Mouse (Mus musculus) liver, embryonic 11.5 days (tissue): ENCODE results near the gene Gm43064. TPM values are rescaled to one million over a fixed set of nuclear protein-coding genes. Genes with fewer than 3 reads are reported as not detected.
A peak's percentile ranks its signal among the peaks of the same experiment; 100 is the strongest.

Experiments used
- ATAC-seq: fragments of 200-750 bp; cut with Nextera tagmentation; replicated peaks from 2 replicates; pipeline ENCODE4 v1.8.0; 2017; ENCODE audit warnings: moderate number of reproducible peaks, mild to moderate bottlenecking, moderate TSS enrichment, moderate library complexity; ENCODE audit not compliant: low FRiP score
- DNase-seq: peaks from one replicate; pipeline ENCODE4 v3.0.0-alpha.2; 2017; ENCODE audit warnings: low spot score
- H3K27ac ChIP-seq: fragments of 300-500 bp; sonication (generic); 2 replicates; pipeline ENCODE4 v1.5.1; 2014; ENCODE audit warnings: mild to moderate bottlenecking, low read depth, low read length, control low read depth
- H3K27me3 ChIP-seq: fragments of 300-500 bp; sonication (generic); replicated peaks from 2 replicates; pipeline ENCODE4 v1.6.1; 2014; ENCODE audit warnings: low read length, mixed read lengths; ENCODE audit not compliant: control insufficient read depth, insufficient read depth
- H3K36me3 ChIP-seq: fragments of 300-500 bp; sonication (generic); 2 replicates; pipeline ENCODE4 v1.6.1; 2014; ENCODE audit warnings: mild to moderate bottlenecking, low read length, moderate library complexity, mixed read lengths; ENCODE audit not compliant: control insufficient read depth, insufficient read depth
- H3K4me1 ChIP-seq: fragments of 300-500 bp; sonication (generic); replicated peaks from 2 replicates; pipeline ENCODE4 v1.6.1; 2014; ENCODE audit warnings: low read length, mixed read lengths; ENCODE audit not compliant: control insufficient read depth, insufficient read depth
- H3K4me2 ChIP-seq: fragments of 300-500 bp; sonication (generic); 2 replicates; pipeline ENCODE4 v1.6.1; 2014; ENCODE audit warnings: mild to moderate bottlenecking, control low read depth, moderate library complexity
- H3K4me3 ChIP-seq: fragments of 300-500 bp; sonication (generic); 2 replicates; pipeline ENCODE4 v1.5.1; 2014; ENCODE audit warnings: low read depth, low read length, control low read depth
- H3K9ac ChIP-seq: fragments of 300-500 bp; sonication (generic); 2 replicates; pipeline ENCODE4 v1.6.1; 2014; ENCODE audit warnings: low read depth, low read length, control low read depth
- H3K9me3 ChIP-seq: fragments of 300-500 bp; sonication (generic); 2 replicates; pipeline ENCODE4 v1.6.1; 2016; ENCODE audit warnings: low read length, inconsistent platforms, mixed read lengths; ENCODE audit not compliant: control insufficient read depth
- WGBS: fragments of 180-500 bp; shearing (Covaris S2); extraction: QIAGEN DNeasy Blood & Tissue Kit; methylation state at CpG from one replicate; pipeline ENCODE4 v1.1.7; 2014; 5-methylcytosine and 5-hydroxymethylcytosine counted together
- polyA plus RNA-seq: library from polyadenylated mRNA; unstranded; fragments of >200 nt; fragmentation: Nextera tagmentation; extraction: Ambion mirVana; gene quantifications from 2 replicates; pipeline ENCODE4 v1.2.1, GENCODE M21; 2014

The Gm43064 gene
- polyA plus RNA-seq, 1 experiment from 2014 or later: 0.75 TPM

- no peaks in the 10 kb centered on the region for H3K27me3 ChIP-seq
- H3K4me2 ChIP-seq: no peak overlapping the region
- peaks cover 17% of the 10 kb centered on the region for H3K4me1 ChIP-seq
- no peak for ATAC-seq
- peaks cover 13% of the 10 kb centered on the region for H3K36me3 ChIP-seq
- H3K4me3 ChIP-seq: no peak overlapping the region
- H3K27ac ChIP-seq: no peak overlapping the region
- 70% methylated on average over 7 of the region's 7 CpGs for WGBS
- no peak overlapping the region for H3K9ac ChIP-seq
- DNase-seq: no peak
- H3K9me3 ChIP-seq: no peaks in the 10 kb centered on the region
Observed at GRCm38 (mm10) chr3:103779183-103779582, 30.2 kb upstream of the Gm43064 start.

DNA sequence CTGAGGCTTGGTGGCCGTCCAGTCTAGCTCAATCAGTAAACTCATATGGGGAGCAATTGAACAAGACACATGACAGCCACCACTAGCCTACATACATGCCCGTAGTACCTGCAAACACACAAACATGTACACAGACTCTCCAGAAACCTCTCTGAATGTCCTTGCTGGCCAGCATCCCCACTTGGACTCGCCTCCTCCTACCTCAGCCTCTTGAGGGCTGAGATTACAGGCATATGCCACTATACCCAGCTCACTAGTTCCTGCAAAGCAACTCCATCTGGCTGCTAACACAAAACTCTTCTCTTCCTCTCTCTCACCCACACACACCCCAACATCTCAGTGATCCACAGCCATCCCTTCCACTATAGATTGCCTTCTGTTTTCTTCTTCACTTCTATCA is 29.1 kb upstream of the Gm43064 start:
- H3K4me3 ChIP-seq: no peak overlapping the region
- H3K27ac ChIP-seq: no peak overlapping the region
- no peak overlapping the region for H3K4me2 ChIP-seq
- no peak for DNase-seq
- H3K9me3 ChIP-seq: no peaks in the 10 kb centered on the region
- no peak for ATAC-seq
- no peaks in the 10 kb centered on the region for H3K27me3 ChIP-seq
- WGBS: 85% methylated on average over 3 of the region's 3 CpGs
- peaks cover 13% of the 10 kb centered on the region for H3K36me3 ChIP-seq
- H3K9ac ChIP-seq: no peak overlapping the region
- H3K4me1 ChIP-seq: peaks cover 17% of the 10 kb centered on the region

DNA sequence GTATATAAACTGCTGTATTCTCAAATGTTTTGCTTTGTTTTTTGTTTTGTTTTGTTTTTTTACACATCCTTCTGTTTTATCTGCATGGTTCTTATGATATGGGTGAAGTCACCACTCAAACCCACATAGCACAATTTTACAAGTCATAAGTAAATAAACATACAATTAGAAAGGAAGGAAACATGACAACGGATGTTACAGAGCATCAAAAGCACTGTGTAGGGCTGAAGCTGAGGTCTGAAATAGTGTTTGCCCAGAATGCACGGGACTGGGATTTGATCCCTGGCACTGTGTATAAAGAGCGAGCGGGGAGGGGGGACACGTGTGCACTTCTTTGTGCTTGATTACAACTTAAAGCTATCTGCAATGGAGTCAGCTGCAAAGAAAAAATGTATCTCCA is 28.6 kb upstream of the Gm43064 start:
- WGBS: 81% methylated on average over 5 of the region's 5 CpGs
- no peaks in the 10 kb centered on the region for H3K9me3 ChIP-seq
- H3K27me3 ChIP-seq: no peaks in the 10 kb centered on the region
- peaks cover 11% of the 10 kb centered on the region for H3K36me3 ChIP-seq
- no peak overlapping the region for H3K9ac ChIP-seq
- DNase-seq (no peak), ATAC-seq (no peak)
- peaks cover 17% of the 10 kb centered on the region for H3K4me1 ChIP-seq
- H3K4me3 ChIP-seq: no peak overlapping the region
- H3K4me2 ChIP-seq: no peak overlapping the region
- H3K27ac ChIP-seq: no peak overlapping the region

DNA sequence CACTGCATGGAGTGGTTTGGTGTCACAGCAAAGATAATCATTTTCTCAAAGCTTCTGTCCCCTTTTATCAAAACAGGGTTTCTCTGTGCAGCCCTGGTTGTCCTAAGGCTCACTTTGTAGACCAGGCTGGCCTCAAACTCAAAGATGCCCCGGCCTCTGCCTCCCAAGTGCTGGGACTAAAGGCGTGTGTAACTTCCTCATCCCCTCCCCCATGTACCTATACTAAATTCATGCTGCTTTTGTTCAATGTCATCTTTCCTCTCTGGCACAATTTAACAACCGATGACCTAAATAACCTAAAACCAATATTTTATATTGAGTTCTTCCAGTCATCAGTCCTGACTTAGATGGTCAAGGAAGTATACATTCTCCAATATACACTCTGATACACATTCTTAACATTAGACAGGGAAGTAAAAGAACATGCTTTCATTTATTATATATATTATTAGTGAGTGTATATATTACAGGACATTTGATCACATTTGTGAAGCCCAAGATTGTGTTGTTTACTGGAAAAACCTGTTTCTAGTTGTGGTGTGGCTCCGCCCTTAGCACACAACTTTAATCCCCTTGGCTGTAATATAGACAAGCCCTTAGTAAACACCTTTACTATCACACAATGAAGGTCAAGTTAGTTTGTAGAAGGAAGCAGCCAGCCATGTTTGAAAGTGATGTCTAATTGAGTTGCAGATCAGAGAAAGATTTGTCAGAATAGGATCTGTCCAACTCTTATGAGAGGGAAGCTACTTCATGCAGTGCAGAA is 26.3 kb upstream of the Gm43064 start:
- H3K27me3 ChIP-seq: no peaks in the 10 kb centered on the region
- no peaks in the 10 kb centered on the region for H3K36me3 ChIP-seq
- WGBS: 60% methylated on average over 4 of the region's 4 CpGs
- no peak overlapping the region for H3K27ac ChIP-seq
- H3K4me2 ChIP-seq: no peak overlapping the region
- H3K9ac ChIP-seq: no peak overlapping the region
- DNase-seq (no peak), ATAC-seq (no peak)
- no peaks in the 10 kb centered on the region for H3K9me3 ChIP-seq
- H3K4me1 ChIP-seq: peaks cover 29% of the 10 kb centered on the region
- H3K4me3 ChIP-seq: no peak overlapping the region

GRCm38 (mm10) chr3:103787225-103787624 is 22.1 kb upstream of the Gm43064 start:
- Histone ChIP-seq H3K27me3 (no peaks in the 10 kb centered on the region), H3K9me3 (no peaks in the 10 kb centered on the region), H3K4me3 (no peak overlapping the region), H3K36me3 (no peaks in the 10 kb centered on the region), H3K9ac (no peak overlapping the region), H3K4me2 (no peak overlapping the region; the same call in 1 of the 2 replicates), H3K27ac (no peak overlapping the region), H3K4me1 (peaks cover 36% of the 10 kb centered on the region)
- WGBS: 54% methylated on average over 7 of the region's 7 CpGs
- ATAC-seq: no peak
- DNase-seq: no peak

DNA sequence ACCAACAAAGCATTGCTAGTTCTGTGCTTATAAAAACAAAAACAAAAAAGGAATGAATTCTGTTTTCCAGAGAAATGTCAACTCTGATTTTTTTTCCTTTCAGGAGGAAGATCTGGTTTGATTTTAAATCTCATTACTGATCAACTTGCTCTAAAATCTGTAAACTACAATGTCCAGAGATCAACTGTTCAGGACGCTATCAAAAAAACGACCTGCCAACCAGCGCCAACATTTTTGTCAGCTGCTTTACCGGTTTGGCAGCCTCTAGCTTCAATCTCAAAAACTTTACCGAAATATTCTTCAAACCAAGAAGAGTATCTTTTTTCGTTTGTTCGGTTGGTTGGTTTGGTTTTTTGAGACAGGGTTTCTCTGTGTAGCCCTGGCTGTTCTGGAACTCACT is 20.3 kb upstream of the Gm43064 start:
- Histone ChIP-seq H3K9ac (no peak overlapping the region), H3K4me3 (peak overlapping the region; percentile 68), H3K9me3 (no peaks in the 10 kb centered on the region), H3K4me2 (peak overlapping the region; percentile 88), H3K4me1 (peaks cover 24% of the 10 kb centered on the region), H3K36me3 (no peaks in the 10 kb centered on the region), H3K27me3 (no peaks in the 10 kb centered on the region), H3K27ac (no peak overlapping the region)
- DNase-seq: no peak
- 76% methylated on average over 7 of the region's 7 CpGs for WGBS
- ATAC-seq: no peak

GRCm38 (mm10) chr3:103789891-103790345 is 19.5 kb upstream of the Gm43064 start:
- Histone ChIP-seq H3K4me3 (peak overlapping the region; percentile 68), H3K27me3 (no peaks in the 10 kb centered on the region), H3K4me2 (peak overlapping the region; percentile 88), H3K9me3 (no peaks in the 10 kb centered on the region), H3K9ac (peak overlapping the region; percentile 75), H3K36me3 (no peaks in the 10 kb centered on the region), H3K27ac (peak overlapping the region; percentile 92), H3K4me1 (peaks cover 23% of the 10 kb centered on the region)
- ATAC-seq (peak; percentile 30; the same call in 1 of the 2 replicates), DNase-seq (peak; percentile 64)
- 1% methylated on average over 14 of the region's 14 CpGs for WGBS

DNA sequence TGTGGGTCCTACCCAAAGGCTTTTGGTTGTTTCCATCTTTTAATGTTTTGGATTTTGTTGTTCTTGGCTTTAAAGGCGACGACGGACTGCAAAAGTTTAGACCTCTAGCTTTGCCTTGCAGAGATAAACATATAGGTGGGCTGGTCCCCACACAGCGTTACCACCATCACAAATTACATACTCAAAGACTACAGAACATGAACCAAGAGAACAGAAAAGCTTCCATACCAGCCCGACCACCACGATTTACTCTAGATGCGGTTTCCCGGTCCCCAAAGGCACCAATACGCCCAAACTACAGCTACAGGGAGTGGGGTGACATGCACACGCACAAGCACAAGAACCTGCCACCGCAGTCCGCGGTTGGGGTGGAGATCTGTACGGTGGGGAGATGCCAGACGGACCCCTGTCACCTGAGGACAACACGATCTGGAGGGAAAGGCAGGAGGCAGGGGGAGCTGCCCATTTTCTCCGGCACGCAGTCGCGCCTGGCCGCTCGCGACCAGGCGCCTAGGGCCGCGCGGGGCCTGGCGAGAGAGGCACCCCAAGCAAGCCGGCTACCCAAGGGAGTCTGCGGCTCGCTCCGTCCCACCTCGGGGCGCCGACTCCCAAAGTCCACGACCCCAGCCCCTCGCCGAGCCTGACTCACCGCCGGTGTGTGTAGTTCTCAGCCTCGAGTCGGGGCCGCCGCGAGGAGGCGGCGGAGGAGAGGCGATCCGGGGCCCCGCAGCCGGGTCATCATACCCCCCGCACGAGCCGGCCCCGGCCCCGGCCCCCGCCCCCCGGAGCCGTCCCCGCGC is 18.8 kb upstream of the Gm43064 start:
- ATAC-seq (peak; percentile 61), DNase-seq (peak; percentile 67)
- Histone ChIP-seq H3K9me3 (no peaks in the 10 kb centered on the region), H3K4me3 (peak overlapping the region; percentile 68), H3K4me2 (peak overlapping the region; percentile 88), H3K36me3 (no peaks in the 10 kb centered on the region), H3K27ac (peak overlapping the region; percentile 92), H3K4me1 (peaks cover 23% of the 10 kb centered on the region), H3K9ac (peak overlapping the region; percentile 75), H3K27me3 (no peaks in the 10 kb centered on the region)
- WGBS: under 1% methylated on average over 53 of the region's 61 CpGs
